Mouse (Mus musculus) lung, adult 2 months (tissue): ENCODE measurements at regions not wholly inside any gene's neighbourhood (a gene's known extent, or its start where the extent isn't known, plus 50 kb on each side); places are given as distances from the start of the nearest gene placed in this dataset.

ENCODE experiments used
- CTCF ChIP-seq: fragments of 200-500 bp; IDR thresholded peaks from 2 replicates; pipeline ENCODE4 v1.5.1; 2011; ENCODE audit warnings: mild to moderate bottlenecking, low read length, control low read depth; ENCODE audit not compliant: insufficient read depth
- POLR2A ChIP-seq: fragments of 200-500 bp; IDR thresholded peaks from 2 replicates; pipeline ENCODE4 v1.6.1; 2011; ENCODE audit warnings: low read depth, mild to moderate bottlenecking, control low read depth, low read length, borderline replicate concordance; ENCODE audit errors: extremely low read depth

DNA sequence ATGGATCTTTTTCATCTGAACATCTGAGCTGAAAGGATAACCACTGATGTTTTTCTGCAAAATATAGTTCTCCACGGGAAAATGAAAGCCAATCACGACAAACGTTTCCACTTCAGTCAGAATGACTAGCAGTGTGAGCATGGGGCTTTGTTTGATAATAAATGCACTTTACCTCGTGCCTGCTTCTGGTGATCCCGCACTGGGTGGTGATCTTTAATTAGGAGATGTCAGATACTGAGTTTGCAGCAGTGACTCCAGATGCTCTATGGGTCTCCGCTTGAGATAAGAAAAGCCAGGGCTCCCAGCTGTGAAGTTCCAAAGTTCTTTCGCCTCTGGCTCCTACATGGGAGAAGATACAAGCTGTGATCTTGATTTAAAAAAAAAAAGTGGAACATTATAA lies 589.7 kb upstream of the Tenm4 start:
- TF ChIP-seq CTCF (no peak), POLR2A (no peak)
